Mouse (Mus musculus) urinary bladder, postnatal 25 days (tissue): ENCODE data around the gene Shox2.

Experiments
- DNase-seq: peaks from one replicate; pipeline ENCODE4 v3.0.0; 2022; ENCODE audit warnings: low spot score

Gene Shox2

DNA sequence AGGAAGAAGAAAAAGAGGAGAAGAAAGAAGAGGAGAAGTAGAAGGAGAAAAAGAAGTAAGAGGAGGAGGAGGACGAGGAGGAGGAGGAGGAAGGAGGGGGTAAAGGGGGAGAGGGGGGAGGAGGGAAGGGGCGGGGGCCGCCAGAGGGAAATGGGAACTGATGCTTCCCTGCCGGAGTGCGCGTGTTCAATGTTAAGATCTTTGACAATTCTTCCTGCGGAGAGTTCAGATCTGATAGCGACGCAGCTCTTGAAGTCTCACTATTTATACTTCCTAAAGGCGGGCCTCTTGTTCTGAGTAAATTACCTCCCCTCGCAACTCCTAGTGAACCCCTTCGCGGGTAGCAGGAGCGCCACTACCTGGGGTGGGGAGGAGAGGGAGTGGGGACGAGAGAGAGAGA lies at the start of gene Shox2:
TSS of gene Shox2 (minus strand) at position 66 of the 400 bp plus-strand sequence.
- no peak for DNase-seq

DNA sequence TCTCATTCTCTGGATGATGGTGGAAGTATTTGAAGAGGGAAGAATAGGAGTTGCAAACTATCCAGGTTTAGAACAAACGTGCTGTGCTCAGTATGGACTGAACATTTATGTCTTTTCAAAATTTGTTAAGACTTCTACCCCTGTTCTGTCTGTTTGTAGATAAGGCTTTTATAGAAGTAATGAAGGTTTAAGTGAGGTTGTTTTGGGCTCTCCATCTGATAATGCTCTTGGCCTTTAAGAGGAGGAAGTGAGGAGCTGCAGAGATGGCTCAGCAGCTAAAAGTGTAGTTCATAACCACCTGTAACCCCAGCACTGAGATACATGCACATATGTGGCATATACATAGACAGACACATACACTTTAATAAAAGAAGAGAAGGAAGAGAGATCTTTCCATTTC lies 15.2 kb upstream of the Shox2 start:
- no peak for DNase-seq

DNA sequence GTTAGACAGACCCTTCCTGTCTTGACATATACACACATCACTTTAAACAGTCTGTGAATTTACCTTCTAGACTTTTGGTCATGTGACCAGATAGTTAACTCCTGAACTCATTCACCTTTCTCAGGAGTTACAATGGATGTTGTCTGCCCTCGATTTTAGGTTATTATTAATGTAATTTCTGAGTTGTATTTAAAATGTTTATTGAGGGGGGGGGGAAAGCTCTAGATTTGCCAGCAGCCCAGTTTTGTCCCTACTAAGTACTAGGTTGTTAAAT lies 4.7 kb upstream of the Shox2 start:
- no peak for DNase-seq

DNA sequence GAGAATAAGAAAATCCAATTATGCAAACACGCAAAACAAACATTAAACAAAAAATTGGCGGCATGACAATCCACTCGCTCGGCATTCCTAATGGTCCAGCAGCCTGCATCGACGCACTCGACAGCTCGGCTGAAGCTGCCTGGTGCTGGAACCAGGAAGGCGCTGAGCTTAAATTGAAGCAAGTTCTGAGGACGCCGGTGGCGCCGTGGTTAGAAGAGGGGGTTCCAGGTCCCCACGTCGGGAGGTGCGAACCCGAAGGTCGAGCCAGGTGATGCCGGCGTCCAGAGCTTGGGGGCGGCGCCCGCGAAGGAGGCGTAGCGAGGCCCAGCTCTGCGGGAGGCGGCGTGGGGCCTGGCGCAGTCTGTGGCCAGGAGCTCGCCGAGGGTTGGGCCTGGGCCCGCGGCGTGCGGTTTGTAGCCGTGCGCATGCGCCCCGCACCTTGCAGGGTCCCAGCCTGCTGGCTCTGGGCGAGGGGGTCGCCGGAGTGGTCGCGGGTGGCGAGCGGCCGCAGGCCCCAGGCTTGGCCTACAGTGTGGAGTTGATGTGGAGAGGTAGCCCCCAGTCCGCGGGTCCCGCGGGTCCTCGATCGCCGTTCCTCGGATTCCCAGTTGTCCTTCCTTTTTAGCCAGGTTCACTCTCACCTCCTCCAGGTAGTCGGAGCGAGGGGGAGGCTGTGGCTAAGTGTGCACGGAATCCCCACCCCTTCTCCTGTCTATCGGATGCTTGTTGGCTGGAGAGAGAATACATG lies 4.1 kb upstream of the Shox2 start:
- DNase-seq: peak; percentile 63

DNA sequence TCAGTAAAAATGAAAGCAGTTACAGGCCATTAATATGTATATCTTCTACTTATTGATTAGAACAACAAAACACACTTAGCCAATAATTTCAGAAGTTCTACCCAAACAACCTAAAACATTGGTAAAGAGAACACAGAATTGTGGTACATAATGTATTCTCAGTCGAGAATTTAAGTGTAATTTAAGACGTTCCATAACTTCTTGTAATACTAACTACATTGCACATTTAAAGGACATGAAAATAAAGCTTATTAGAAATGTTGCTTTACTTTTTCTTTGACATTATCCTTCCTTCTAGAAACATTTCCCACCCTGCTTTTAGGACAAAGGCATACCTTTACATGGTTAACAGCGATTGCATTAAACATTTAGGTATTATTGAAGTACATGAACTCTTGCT lies 1.9 kb upstream of the Shox2 start:
- no peak for DNase-seq

DNA sequence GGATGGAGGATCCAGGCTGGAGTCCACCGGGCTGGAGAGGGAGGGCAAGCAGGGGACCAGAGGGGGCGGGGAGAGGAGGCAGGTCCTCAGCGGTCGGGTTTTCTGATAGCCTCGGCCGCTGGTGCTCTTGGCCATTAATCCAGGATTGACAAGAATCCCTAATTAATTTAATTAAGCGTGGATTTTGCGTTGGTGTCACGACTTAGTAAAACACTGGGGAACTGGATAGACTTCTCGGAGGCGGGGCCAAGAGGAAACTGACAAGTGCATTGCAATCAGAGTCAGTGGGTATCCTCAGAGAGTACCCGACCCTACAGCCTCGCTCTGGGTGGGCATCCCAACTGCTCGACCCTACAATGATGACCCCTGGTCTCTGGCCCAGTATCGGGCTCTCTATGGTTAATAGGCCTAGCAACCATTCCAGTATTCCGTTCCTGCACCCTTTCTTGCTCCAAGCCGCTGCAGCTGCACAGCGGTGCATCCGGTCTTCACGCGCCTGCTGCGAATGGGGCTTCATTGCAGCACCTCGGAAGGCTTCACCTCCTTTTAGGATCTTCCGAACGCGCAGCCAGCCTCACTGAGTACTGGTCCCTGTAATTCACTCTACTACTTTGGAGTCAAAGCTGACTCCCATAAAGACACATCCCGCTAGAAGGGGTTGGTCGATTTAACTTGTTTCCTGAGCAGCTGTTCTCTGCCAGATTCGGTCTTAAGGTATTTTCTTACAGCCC lies 775 bp upstream of the Shox2 start:
- no peak for DNase-seq

DNA sequence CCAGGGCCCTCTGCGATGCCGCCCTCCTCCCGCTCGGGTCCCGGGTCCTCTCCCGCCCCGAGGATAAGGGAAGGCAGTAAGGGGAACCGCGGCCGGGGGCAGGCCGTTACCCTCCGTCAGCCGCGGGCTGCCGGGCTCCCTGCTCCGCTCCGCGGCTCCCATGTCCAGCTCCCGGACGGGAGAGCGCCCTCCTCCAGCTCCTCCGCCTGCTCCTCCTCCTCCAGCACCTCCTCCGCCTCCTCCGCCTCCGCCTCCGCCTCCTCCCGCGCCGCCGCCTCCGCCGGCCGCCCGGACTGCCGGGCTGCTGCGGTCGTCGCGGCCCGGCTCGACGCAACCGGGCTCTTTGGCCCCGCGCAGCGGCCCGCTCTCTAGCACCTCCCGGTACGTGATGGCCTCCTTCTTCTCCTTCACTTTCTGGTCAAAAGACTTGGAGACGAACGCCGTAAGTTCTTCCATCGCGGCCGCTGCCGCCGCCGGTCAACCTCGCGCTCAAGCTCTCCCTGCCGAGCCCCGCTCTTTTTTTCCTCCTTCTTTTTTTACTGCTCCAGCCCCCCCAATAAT lies 390 bp downstream of the Shox2 start, which contains the start of gene Rsrc1:
TSS of gene Rsrc1 (plus strand) at position 290 of the 561 bp plus-strand sequence.
- DNase-seq: no peak

DNA sequence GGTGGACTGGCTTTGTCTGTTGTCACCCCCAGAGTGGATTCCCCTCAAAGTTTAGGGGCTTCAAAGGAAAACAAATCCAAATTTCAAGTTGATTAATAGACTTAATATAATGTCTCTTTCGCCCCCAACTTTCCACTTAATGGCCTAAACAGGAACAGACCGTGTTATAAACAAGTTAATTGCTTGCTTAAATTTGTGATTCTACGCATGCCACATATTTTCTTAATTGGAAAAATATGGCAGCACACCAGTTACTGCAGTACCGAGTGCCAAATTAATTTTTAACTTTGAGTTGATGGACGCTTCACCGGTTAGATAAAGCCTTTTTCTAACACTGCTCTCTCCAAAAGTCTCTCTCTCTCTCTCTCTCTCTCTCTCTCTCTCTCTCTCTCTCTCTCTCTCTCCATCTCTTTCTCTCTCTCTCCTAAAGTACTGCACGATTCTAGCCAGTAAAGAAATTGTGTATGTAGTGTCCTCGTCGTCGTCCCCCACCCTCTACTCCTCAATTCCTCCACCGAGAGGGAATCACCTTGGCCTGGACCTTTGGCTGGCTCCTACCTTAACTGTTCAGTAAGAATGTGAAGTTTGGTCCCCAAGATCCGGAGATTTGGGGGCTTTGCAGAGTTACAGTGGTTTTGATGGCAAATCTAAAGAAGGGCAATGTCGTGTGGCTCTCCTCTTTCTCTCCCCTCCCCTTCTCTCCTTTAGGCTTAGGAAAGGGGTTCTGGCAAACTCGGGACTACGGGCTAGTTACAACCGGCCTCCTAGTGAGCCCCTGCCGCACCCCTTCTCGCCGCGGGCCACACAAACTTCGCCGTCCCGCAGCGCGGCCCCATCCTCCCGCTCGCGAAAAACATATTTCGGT lies 1.2 kb downstream of the Shox2 start:
- DNase-seq: no peak

DNA sequence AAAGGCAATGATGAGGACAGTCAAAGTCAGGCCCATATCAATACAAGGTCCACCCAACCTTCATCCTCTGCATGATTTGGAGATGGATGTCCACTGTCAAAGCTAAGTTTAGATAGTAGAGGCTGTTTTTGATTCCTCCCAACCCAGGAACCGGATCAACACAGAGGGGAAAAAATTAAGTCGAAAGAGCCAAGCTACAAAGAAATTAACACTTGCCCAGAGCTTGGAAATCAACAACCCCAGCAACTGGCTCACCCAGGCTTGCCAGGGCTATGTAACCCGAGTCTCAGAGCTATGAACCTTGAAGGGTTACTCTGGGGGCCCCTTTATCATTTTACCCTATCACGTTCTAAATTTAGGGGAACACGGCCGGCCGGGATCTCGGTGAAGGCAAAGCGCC lies 2.1 kb downstream of the Shox2 start:
- no peak for DNase-seq

DNA sequence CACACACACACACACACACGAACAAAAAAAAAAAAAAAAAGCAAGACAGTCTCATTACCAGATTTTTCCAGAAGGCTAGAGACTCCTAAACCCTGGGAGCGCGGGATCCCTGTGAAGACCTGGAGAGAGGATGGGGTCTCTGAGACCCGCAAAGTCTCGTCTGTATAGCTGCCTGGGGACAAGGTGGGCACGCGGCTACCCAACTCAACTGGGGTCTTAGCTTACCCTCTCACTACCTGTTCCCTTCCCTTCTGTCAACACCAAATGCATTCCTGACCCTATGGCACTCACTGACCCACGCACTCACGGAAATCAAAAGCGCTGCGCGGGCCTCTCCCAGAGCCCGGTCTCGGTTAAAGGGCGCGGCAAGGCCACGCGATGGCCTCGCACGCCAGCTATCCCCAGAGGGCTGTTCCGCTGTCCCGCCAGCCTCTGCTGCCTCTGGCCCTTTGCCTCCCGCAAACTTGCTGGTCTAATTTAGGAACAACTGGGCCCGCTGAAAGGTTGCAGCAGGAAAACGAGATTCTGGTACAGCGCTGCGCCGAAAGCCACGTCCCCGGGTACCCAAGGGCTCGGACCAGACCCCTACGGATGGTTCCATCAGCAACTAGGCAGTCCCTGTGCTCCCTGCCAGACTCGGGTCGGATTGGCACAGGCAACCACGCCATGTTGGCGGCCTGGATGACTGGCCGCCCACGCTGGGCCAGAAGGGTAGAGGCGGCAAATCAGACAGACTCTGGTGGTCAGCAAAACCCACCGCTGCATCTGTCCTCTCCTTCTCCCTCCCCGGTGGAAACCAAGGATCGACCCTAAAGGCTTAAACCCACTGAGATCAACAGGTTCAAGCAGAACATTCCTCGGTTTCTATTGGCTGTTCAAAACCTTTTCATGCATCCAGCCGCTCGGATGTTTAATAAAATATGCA lies 2.9 kb downstream of the Shox2 start:
- no peak for DNase-seq

DNA sequence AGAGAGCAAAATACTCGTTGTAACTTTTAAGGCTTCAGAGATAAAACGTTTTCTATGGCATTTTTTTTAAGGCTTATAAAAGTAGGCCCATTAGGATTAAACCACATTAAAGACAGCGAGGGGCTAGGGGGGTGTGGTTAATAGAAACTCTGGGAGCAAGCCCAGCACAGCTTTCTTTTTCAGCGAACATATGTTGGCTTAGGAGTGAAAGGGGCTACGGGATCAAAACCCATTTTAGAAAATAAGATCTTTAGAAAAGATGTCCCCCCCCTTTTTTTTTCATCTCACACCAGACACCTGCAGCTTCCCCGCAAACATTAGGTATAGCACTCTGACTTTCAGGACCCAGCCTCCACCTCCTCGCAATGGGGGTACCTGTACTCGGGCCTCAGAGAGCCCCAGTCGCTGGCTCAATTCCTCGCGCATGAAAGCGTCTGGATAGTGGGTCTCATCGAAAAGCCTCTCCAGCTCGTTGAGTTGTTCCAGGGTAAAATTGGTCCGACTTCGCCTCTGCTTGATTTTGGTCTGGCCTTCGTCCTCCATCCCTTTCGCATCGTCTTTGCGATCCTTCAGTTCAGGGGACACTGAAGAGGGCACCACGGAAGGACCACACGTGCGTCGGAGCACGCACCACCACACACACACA lies 3.6 kb downstream of the Shox2 start:
- DNase-seq: no peak

DNA sequence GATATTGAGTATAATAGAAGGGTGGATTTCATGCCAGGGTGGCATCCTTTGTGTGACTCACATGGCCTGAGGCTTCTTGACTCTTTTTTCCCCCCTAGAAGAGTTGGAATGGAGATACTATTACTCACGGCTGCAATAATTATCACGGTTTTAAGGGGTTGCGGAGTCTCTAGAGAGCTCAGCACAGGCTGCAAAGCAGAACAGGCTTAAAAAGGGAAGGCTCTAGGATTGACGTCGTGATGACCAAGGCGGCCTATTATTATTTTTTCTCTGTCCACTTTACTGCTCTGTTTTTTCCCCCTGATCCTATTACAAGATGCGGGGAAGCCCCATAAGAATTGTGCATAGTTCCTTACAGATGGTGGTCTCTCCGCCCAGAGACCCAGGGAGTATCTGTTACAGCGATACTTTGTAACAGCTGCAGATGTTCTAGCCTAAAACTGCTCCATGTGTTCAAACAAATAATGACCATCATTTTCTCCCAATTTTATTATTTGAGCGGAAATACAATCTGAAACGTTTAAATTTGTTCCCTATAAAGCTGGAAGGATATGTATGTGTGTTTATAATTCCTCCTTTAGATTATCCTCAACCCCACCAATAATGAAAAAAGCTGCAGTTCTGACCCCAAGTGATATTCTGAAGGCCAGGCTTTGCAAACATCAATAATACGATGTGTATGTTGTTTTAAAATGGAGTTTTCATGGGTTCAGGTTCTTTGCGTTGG lies 4.5 kb downstream of the Shox2 start:
- DNase-seq: no peak

DNA sequence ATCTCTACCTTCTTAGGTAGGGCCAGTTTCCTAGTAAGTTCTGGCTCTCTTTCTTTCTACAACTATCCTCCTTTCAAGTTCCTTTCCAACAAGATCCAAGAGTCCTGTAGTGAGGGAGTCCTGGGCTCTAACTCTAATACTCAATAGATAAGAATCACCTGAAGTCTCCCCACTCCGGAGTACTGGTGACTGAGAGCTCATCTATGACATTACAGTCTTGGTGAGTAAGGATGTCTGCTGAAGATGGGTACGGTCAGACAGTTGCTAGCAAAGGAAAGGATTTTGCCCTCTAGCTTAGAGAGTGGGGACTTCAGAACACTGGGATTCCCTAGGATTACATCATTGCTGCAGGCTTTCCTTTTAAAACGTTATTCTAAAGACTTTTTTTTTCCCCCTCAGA lies 7.1 kb downstream of the Shox2 start:
- DNase-seq: no peak

DNA sequence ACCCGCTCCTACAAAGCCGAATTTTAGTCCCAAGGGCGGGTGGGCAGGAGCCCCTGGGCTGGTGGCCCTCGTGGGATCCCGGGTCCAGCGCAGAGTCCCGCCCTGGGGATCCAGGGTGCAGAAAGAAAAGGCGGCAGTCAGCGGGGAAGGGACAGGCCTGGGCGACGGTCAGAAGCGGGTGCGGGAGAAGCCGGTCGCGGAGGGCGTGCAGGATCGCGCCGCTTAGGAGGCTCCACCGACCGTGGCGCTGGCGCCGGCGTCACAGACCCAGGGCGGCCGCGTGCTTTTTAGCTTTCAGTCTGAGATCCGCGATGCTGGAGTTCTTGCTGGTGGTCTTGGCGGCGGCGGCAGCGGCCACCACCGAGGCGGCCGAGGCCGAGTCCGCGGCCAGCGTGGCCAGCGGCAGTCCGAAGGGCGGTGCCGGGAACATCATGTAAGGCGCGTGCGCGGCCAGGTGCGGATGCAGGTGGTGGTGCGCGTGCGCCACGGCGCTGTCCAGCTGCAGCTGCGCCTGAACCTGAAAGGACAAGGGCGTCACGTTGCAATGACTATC lies 8.1 kb downstream of the Shox2 start:
- DNase-seq: peak; percentile 64

DNA sequence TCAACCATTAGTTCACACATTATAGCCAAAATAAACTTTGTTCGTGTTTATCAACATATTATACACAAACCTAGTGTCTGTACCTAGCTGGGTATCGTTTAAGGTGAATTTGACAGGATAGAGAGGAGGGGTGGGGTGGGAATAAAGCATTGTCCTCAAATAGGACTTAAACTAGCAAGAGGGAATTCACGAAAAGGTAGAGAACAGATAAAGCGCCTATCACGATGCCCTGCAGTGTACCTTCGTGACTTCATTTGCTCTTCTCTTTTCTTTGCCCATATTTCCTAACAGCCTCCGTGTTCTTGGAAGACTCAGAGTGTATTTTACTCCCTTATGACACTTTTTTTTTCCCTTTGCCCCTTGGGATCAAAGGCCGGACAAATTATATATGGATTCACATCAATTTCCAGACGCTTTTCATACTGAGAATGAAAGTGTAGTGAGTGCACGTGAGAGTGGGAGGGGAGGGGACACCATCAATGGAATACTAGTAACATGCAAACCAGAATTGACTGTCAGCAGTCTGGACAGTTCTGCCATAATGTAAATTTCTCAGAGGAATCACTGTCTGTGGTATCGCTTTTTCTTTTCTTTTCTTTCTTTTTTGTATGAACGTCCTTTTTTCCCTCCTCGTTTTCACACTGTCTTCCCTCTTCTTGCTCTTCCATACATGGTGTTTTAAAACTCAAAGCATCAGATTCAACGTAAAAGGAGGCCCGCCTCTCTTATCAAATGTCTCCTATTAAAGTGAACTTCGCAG lies 9.2 kb downstream of the Shox2 start:
- no peak for DNase-seq

DNA sequence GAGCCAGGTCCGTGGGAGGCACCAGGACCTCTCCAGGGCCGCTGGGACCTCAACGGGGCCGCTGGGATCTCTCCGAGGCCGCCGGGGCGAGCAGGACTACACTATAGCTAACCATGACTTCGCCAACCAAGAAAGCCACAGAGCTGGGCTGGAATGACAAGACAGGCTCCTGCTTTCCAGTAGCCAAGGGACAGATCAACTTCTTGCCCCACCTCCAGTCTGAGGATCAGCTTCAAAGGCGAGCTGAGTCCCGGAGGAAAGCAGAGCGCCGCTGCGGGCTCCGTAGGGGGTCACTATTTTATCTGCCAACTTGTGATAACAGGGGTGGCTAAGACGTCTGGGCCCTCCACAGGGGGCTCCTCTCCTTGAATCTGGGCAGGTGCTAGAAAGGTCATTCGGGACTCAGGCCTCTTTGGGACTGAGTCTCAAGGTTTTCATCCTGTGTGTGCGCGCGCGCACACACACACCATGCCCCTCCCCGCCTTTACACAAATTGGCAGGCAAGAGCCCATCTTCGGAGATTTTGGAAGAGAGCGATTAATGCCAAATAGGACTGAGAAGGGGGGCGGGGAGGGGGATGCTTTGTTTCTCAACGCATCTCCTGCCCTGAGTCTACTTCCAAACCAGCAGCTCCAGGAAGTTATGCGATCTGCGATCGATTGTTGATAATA lies 10.8 kb downstream of the Shox2 start:
- DNase-seq: no peak

DNA sequence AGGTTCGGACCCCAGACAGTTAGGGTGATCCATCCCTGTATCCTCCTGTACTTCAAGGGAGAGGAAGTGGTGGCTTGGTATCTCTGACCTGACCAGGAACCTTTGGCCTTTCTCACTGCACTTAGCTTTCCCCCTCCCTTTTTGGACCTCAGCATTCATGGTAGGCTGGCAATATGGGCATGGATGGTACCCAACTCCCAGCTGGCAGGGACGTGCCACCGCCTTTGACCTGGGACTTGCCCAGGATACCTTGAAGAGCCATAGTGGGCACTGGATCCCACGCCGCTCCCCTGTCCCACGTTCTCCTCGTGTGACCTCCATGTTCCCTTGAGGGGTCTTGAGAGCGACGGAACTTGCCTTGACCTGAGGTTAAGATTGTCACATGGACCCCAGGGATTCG lies 11.3 kb downstream of the Shox2 start:
- DNase-seq: no peak

DNA sequence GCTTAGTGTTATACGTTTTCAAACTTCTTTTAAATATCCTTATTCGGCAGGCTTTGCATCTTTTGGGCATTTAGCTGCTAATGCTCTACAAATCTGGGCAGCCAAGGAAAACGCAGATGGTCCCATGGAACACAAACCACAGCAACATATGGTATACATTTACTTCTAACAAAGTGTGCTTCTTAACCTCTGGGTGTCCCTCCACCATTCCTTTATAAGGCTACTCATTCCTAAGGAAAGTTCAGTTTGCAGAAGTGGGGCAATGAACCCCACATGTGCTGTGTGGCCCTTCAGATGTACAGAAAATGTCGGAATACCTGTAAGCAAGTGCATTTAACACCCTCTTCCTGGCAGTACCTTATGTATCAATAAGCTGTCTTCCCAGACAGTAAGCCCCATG lies 14.1 kb downstream of the Shox2 start:
- no peak for DNase-seq

DNA sequence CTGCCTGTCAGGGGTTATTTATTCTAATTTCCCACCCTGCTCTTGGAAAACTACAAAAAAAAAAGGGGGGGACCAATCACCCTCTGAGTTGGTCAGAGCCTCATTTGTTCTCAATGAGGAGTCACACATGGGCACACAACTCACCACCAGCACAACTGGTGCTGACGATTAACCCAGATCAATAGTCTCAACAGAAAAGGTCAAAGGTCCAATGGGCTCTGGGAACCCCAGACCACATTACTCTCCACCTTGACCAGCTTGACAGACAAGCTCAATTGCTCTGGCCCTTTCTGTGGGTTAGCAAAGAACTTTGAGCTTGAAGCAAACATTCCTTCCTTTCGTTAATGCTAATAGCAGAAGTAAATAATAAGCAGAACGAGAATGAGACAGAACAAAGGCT lies 16.7 kb downstream of the Shox2 start:
- no peak for DNase-seq
